In genomic region chr1:121333986-121334703, GRCm38 (mm10) we compare ENCODE assay signal across 19 mouse cellular contexts. TPM values are rescaled to one million over a fixed set of nuclear protein-coding genes. Genes with fewer than 3 reads are reported as not detected.
A peak's percentile ranks its signal among the peaks of the same experiment; 100 is the strongest.
DNase-seq lines count a peak whose midpoint lies in the region; ATAC-seq lines count a peak whose summit lies in the region.
"Had no signal": no experiment of that assay in that cellular context is flagged by ENCODE, and none has a peak within 500 bp of the region (broad histone marks: within the 10 kb centered on the region; RNA-seq: fewer than 3 reads in every experiment).

No protein-coding gene starts in this region.

- DNase-seq in heart, adult 11 months: peak; percentile 88
- no peak for DNase-seq in heart, adult 9 months (ENCODE audit: low spot score in 2 of 2)
- peak; percentile 14 for DNase-seq in 416B (ENCODE audit: low read depth)
- DNase-seq in frontal cortex, adult 2 months (ENCODE audit: extremely low spot score in 1 of 2, low spot score in 1 of 2): no peak
- DNase-seq in lung, postnatal 10 days: no peak
- DNase-seq: adrenal gland, adult 2 months; adrenal gland, postnatal 10 days; adrenal gland, postnatal 25 days; cerebellum, adult 11-12 months; cerebellum, adult 2 months; cerebellum, adult 9-10 months; cerebellum, postnatal 10 days; cerebellum, postnatal 25 days; embryo, embryonic 11 days had no signal

- peak; percentile 39; the same call in 1 of the 2 replicates for ATAC-seq in common myeloid progenitor, adult 5-6 weeks (replicated peaks; ENCODE audit: low read depth, poor library complexity, severe bottlenecking)
- ATAC-seq in megakaryocyte, adult 5-6 weeks (ENCODE audit: poor library complexity, severe bottlenecking): peak; percentile 82
- ATAC-seq in CD4-positive, CD25-positive, alpha-beta regulatory T cell, adult 4 months: no peak
- ATAC-seq: forebrain, embryonic 14.5 days; forebrain, embryonic 16.5 days had no signal

RNA-seq across cellular contexts. Expression of gene Insig2, which starts 1.8 kb away (rescaled TPM):
- 10.6 and 10.7 TPM in 2 replicates for total RNA-seq in common myeloid progenitor, adult 5-6 weeks (2017)
- total RNA-seq in megakaryocyte, adult 5-6 weeks (2015): 15.2 and 19.2 TPM in 2 replicates
- 16.5 and 27.5 TPM in 2 replicates for total RNA-seq in megakaryocyte, adult 5-6 weeks (2017)
- 52.9 and 55.3 TPM in 2 replicates for polyA plus RNA-seq in frontal cortex, adult 2 months (2012; rRNA removed)
- 10 to 100 TPM; 37.0 to 58.8 TPM for polyA plus RNA-seq in CD4-positive, CD25-positive, alpha-beta regulatory T cell, adult 4 months (2017; shearing (Covaris generic))

Comparison
In these comparisons a context has a peak if more than half of its experiments do, and no peak if none do; other contexts are left out.
1. DNase-seq: peak in heart, adult 11 months (single experiment) and 416B (single experiment); none in heart, adult 9 months (0 of 2), frontal cortex, adult 2 months (0 of 2) and lung, postnatal 10 days (single experiment).